Mouse (Mus musculus): ENCODE data around the gene Iqgap1.

The Iqgap1 gene

DNA sequence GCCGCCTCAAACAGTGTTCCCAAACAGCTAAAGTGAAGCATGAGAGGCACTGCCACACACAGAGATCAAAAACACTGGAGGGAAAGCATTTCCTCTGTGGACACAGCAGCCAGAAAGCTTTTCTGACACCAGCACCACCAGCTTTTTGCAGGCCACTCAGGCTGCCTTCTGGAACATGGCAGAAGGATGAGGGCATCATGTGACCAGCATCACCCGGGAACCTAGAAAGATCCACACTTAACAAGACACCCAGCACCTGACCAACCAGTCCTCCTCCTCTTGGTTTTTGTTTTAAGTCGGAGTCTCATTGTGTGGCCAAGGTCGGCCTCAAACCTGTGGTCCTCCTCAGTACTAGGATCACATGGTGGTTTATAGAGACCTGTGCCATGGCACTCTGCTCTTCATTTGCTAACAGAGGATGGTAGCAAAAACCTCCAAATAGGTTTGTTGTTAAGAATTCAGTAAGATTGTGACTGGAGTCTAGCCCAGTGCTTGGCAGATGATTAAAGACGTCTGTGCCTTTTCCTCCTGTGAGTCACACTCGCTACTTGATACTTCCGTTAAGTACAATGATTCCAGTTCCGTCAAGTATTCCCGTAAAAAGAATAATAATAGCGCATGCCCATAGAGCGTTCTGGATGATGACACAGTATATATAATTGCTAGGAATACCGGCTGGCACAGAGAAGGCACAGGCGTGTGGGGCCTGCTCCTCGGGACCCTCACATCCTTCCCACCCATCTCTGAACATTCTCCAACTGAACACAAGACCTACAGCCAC lies 51.8 kb downstream of the Iqgap1 start:
- ChIA-PET CTCF (interaction anchor here in 1 of 4 experiments (0.7 kb wide), 1 partner anchor 681 kb away, joined by 9 read pairs; the partner anchor contains the start of gene Cpeb1), POLR2A (interaction anchor here in 3 of 4 experiments (0.6 to 14.0 kb wide), 24 partner anchors 7 to 1468 kb away, joined by 3 to 177 read pairs (median 4); partner anchors contain the start of genes Iqgap1 (in 1 of the 3) and Zfp710 (in 1 of the 3))

DNA sequence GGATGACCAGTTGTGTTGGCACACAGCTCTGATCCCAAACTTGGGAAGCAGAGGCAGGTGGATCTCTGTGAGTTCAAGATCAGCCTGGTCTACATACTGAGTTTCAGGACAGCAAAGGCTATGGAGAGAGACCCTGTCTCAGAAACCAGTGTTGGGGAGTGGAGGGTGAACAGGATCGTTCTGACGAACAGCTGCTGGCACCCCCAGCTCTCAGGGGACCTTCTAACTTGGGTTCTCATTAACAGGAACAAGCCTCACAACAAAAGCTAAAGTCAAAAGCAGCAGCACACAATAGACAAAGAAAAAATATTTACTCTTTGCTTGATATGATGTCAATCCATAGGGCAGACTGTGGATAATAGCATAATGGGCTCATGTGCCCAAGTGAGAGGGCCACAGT lies 55.3 kb downstream of the Iqgap1 start:
- ChIA-PET CTCF (interaction anchor here in 3 of 4 experiments (0.5 to 1.0 kb wide), 4 partner anchors 19 to 38 kb away, joined by 3 to 8 read pairs (median 5); no protein-coding TSS in a partner anchor), POLR2A (interaction anchor here in 2 of 4 experiments (0.7 to 2.4 kb wide), 10 partner anchors 10 to 90 kb away, joined by 3 to 17 read pairs (median 3); partner anchors contain the start of gene Zscan2 (in 1 of the 2))

DNA sequence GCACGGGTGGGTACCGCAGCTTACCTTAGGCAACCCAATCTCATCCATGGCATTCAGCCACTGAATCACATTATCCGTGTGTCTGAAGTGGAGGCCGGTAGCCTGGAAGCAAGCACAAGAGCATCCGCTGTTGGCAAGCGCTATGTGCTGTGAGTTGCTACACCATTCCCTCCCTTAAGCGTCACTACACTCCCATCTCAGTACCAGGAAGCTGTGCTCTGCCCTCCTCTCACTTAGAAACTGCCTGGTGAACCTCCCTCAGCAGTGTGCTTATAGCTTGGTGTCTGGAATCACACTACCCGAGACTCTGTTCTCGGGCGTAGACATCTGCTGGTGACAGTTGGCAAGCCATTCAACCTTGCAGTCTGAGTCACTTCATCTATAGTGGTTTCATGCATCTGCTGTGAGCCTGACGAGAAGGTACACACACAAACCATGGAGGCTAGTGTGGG lies 58.9 kb downstream of the Iqgap1 start:
- CTCF ChIA-PET, result interaction anchor here in 2 of 4 experiments (1.0 to 3.6 kb wide), 3 partner anchors 26 to 109 kb away, joined by 4 to 11 read pairs (median 9); no protein-coding TSS in a partner anchor
- POLR2A ChIA-PET, result interaction anchor here in 3 of 4 experiments (0.6 to 6.7 kb wide), 24 partner anchors 9 to 255 kb away, joined by 3 to 57 read pairs (median 4); partner anchors contain the start of genes Iqgap1 (in 1 of the 3) and Sec11a (in 1 of the 3)

DNA sequence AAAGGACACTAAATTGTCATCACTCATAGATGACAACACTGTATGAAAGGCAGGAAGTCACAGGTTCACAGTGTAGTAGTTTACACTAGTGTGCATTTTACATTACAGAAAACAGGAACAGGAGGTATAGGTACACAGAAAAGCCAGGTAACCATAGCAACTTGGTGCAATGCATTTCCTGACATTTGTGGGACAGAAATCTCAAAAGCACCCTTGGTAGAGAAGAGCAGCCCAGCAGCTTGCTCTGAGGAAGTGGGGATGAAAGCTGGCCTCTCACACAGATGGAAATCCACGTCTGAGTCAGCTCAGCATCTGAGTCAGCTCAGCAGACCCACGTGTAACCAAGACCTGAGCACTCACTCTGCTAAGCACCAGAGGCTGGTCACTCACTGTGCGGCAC lies 59.7 kb downstream of the Iqgap1 start:
- CTCF ChIA-PET, result interaction anchor here in 2 of 4 experiments (0.7 to 3.6 kb wide), 3 partner anchors 25 to 380 kb away, joined by 3 to 11 read pairs (median 3); no protein-coding TSS in a partner anchor
- POLR2A ChIA-PET, result interaction anchor here in 3 of 4 experiments (0.9 to 6.7 kb wide), 16 partner anchors 10 to 80 kb away, joined by 3 to 57 read pairs (median 4); partner anchors contain the start of gene Iqgap1 (in 1 of the 3)

DNA sequence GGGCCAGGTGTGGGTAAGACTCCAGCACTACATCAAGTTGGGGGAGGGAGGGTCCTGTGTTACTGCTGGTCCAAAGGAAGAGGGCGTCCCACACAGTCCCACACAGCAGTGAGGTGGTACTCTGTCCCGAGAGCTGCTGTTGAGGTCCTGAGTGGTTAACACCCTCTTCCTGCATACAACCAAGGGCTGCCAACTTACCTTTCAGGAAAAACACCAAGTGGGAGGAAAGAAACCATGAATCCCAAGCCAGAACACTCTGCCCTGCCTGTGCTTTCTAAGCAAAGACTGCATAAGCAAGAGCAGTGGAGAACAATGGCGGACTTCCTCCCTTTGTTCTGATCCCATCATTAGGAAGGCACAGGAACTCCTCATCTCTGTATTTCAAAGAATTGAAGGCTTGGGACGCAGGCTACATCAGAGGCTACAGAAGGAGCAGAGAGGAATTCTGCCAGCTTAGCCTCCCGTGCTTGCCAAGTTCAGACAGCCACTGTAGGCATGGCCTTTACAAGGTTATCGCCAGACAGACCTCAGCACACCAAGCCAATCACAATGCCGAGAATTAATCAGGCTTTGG lies 61.8 kb downstream of the Iqgap1 start:
- CTCF ChIA-PET, result interaction anchor here in 2 of 4 experiments (0.6 to 0.7 kb wide), 2 partner anchors 23 to 727 kb away, joined by 3 read pairs; no protein-coding TSS in a partner anchor
- POLR2A ChIA-PET, result interaction anchor here in 3 of 4 experiments (0.6 to 6.7 kb wide), 20 partner anchors 9 to 82 kb away, joined by 3 to 36 read pairs (median 4); no protein-coding TSS in a partner anchor

DNA sequence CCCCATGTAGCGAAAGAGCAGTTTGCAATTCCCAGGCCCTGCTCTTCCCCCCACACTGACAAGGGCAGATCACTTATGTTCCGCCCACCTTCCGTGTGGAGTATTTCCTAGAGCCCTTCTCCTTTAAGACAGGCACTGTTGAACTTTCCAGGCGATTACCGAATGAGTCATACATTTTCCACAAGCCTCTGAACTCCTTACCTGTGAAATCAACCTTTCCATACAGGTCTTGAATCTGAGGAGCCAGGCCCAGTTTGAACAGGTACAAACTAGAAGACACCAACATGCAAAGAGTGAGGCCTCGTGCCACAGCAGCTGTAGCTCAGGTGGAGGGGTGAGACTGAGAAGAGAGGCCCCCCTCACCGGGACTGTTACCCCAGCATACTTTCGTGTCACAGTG lies 63.5 kb downstream of the Iqgap1 start:
- ChIA-PET CTCF (no interaction called here), POLR2A (interaction anchor here in 2 of 4 experiments (0.6 to 1.9 kb wide), 11 partner anchors 9 to 449 kb away, joined by 3 to 11 read pairs (median 4); no protein-coding TSS in a partner anchor)

DNA sequence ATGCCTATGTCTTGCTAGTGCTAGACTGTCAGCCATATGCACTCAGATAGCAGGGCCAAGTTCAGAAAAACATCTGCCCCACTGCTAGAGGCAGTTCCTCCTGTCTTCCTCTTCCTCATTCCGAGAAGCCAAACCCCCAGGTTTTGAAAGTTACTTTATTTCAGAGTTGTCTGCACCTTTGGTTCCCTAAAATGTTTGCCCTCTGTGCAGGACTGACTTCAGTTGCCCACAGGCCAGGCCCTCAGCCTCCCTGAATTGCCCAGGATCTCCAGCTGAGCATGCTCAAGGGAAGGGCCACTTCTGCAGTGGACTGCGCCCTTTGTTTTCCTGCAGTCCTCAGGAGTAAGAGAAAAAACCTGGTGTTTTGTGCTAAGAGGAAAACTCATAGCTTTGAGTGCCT lies 71.7 kb downstream of the Iqgap1 start:
- CTCF ChIA-PET, result no interaction called here

DNA sequence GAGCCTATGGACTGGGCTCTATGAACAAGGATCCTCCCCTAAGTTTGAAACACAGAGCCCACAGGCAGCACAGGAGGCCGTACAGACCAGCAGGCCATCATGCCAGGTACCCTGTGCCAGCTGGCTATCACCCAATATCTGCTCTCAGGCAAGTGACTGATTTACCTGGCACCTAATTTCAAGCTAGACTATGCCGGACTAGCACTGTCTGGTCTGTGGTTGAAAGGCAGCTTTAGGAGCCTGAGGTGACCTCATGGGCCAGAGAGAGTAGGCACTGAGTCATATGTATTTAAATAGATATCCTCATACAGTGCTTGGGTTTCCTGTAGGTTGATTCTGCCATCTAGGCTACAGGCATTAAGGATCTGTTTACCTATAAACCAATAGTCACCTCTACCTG lies 72.2 kb downstream of the Iqgap1 start:
- ChIA-PET CTCF (no interaction called here), POLR2A (interaction anchor here in 2 of 4 experiments (0.6 to 5.0 kb wide), 7 partner anchors 8 to 27 kb away, joined by 3 to 22 read pairs (median 3); no protein-coding TSS in a partner anchor)

More for the DNA sequence above, 71.7 kb downstream of the Iqgap1 start:
- POLR2A ChIA-PET, result interaction anchor here in 3 of 4 experiments (0.6 to 5.0 kb wide), 7 partner anchors 8 to 158 kb away, joined by 3 to 22 read pairs (median 3); no protein-coding TSS in a partner anchor

DNA sequence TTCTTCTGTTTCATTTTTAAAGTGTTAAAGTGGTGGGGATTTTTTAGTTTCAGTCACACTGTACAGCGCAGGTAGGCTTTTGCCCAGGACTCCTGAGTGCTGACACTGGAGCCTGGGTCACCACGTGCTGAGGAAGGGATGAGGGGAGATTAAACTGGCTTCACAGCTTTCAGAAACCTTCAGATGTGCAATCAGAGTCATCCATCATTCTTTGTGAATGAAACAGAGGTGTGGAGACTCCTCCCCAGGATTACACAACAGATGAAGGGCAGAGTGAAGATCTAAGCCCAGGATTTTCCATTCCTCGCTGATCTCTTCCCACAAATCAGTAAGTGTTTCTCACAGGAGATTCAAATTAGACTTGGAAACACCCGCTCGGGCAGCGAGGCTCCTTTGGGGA lies 76.2 kb downstream of the Iqgap1 start:
- ChIA-PET POLR2A (interaction anchor here in 2 of 4 experiments (0.6 to 8.8 kb wide), 8 partner anchors 13 to 613 kb away, joined by 3 to 161 read pairs (median 4); no protein-coding TSS in a partner anchor), CTCF (interaction anchor here in 1 of 4 experiments (1.2 to 1.8 kb wide), 2 partner anchors 9 to 49 kb away, joined by 5 to 8 read pairs; no protein-coding TSS in a partner anchor)

DNA sequence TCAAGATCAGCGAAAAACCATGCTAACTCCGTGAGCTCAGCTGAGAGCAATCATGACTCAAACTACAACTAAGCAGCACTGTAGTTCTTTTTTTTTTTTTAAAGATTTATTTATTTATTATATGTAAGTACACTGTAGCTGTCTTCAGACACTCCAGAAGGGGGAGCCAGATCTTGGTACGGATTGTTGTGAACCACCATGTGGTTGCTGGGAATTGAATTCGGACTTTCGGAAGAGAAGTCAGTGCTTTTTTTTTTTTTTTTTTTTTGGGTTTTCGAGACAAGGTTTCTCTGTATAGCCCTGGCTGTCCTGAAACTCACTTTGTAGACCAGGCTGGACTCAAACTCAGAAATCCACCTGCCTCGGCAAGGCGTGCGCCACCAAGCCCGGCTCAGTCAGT lies 76.7 kb downstream of the Iqgap1 start:
- ChIA-PET POLR2A (interaction anchor here (0.6 to 8.8 kb wide), 12 partner anchors 8 to 140 kb away, joined by 3 to 216 read pairs (median 4); no protein-coding TSS in a partner anchor), CTCF (interaction anchor here in 3 of 4 experiments (0.7 to 2.9 kb wide), 11 partner anchors 9 to 310 kb away, joined by 3 to 8 read pairs (median 5); no protein-coding TSS in a partner anchor)

DNA sequence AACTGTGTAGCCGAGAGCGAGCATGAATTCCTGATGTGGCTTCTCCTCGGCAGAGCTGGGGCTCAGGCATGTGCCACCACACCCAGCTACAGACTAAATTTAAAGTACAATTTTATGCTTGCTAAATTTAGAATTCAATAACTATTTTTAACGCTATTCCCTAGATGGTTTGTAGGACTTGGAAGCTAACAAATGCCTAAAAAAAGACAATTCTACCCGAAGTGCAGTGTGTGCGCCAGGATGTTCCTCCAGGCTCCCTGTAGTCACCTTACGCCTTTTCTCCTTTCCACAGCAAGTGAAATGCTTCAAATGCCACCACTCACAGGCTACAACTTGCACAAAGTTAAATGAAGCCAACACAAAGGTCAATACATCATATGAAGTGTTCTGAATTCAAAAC lies 78.4 kb downstream of the Iqgap1 start:
- POLR2A ChIA-PET, result interaction anchor here in 3 of 4 experiments (0.8 to 8.8 kb wide), 26 partner anchors 8 to 465 kb away, joined by 3 to 216 read pairs (median 18); partner anchors contain the start of genes Zscan2 (in 2 of the 3) and Iqgap1 (in 1 of the 3)
- CTCF ChIA-PET, result interaction anchor here in 2 of 4 experiments (1.4 to 2.9 kb wide), 5 partner anchors 17 to 595 kb away, joined by 3 to 7 read pairs (median 6); no protein-coding TSS in a partner anchor

DNA sequence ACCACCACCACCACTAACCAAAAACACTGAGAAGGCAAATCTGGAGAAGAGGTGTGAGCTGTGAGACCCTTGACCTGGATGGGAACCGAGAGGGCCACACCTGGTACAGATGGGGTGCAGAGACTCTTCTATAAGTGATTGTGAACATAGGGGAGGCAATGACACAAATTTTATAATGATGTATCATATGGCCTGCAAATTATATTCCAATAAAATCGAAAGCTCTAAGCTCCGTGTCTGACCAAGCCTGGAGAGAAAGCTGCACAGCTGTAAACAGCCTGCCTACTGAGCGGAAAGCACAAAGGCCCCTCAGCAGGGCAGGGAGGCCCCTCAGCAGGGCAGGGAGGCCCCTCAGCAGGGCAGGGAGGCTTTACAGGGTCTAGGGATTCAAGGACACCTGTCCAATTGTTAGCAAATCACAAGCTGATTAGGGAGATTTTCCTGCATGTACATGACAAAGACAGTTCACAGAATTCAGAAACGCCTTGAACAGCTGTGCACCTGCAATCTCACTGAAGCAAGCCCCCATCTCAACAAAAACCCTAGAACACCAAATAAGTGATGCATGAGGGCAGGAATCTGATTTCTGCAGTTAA lies 79.5 kb downstream of the Iqgap1 start:
- ChIA-PET CTCF (interaction anchor here in 3 of 4 experiments (0.5 to 2.9 kb wide), 19 partner anchors 14 to 1144 kb away, joined by 3 to 9 read pairs (median 4); partner anchors contain the start of gene Iqgap1 (in 1 of the 3)), POLR2A (interaction anchor here (0.6 to 8.8 kb wide), 102 partner anchors 7 to 631 kb away, joined by 3 to 216 read pairs (median 5); partner anchors contain the start of genes Blm (in 2 of the 4), Iqgap1 (in 2 of the 4), Sec11a (in 2 of the 4) and Cib1 (in 1 of the 4))

DNA sequence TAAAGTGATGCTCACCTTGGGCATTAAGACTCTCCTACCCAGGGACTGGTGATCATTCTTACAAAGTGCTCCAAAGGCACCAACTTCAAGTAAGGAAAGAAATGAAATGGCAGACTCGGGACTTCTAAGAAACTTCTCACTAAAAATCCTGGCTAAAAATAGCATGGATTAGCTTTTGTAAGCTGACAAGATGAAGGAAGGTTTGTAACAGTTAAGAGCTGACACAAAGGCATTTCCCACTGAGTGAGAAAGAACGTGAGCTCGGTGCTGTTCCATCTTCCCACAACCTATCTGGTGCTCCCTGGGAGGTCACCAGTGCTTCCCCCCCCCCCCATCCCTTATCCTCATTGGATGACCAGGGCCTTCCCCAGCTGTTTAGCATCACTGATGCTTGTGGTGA lies 80.0 kb downstream of the Iqgap1 start:
- CTCF ChIA-PET, result interaction anchor here in 3 of 4 experiments (0.6 to 2.2 kb wide), 24 partner anchors 10 to 1143 kb away, joined by 3 to 9 read pairs (median 4); partner anchors contain the start of gene Zscan2 (in 1 of the 3)

DNA sequence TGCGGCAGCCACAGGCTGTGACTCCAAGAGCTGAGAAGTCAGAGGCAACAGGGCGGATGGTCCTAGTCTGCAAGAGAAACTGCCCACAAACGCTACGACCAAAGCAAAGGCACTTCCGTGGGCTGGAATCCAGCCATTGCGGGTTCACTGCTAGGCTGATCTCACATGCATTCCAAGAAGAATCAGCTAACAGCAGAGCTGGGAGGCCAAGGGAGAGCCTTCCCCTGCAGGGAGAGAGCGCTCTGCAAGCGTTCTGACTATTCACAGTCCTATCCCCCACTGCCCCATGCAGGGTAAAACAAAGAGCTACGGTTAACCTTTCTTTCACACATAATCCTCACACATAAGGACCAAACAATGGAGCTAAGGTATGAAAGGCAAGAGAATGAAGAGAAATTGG lies 80.5 kb downstream of the Iqgap1 start:
- ChIA-PET POLR2A (interaction anchor here (0.5 to 8.8 kb wide), 88 partner anchors 8 to 630 kb away, joined by 3 to 216 read pairs (median 5); partner anchors contain the start of genes Blm (in 2 of the 4), Iqgap1 (in 2 of the 4), Sec11a (in 2 of the 4) and Hddc3 (in 1 of the 4)), CTCF (interaction anchor here in 3 of 4 experiments (0.7 to 2.2 kb wide), 18 partner anchors 10 to 368 kb away, joined by 3 to 9 read pairs (median 4); partner anchors contain the start of gene Zscan2 (in 1 of the 3))

More for the DNA sequence above, 80.0 kb downstream of the Iqgap1 start:
- POLR2A ChIA-PET, result interaction anchor here (0.5 to 8.8 kb wide), 105 partner anchors 8 to 630 kb away, joined by 3 to 216 read pairs (median 5); partner anchors contain the start of genes Blm (in 2 of the 4), Iqgap1 (in 2 of the 4), Sec11a (in 2 of the 4) and Cib1 (in 1 of the 4)

DNA sequence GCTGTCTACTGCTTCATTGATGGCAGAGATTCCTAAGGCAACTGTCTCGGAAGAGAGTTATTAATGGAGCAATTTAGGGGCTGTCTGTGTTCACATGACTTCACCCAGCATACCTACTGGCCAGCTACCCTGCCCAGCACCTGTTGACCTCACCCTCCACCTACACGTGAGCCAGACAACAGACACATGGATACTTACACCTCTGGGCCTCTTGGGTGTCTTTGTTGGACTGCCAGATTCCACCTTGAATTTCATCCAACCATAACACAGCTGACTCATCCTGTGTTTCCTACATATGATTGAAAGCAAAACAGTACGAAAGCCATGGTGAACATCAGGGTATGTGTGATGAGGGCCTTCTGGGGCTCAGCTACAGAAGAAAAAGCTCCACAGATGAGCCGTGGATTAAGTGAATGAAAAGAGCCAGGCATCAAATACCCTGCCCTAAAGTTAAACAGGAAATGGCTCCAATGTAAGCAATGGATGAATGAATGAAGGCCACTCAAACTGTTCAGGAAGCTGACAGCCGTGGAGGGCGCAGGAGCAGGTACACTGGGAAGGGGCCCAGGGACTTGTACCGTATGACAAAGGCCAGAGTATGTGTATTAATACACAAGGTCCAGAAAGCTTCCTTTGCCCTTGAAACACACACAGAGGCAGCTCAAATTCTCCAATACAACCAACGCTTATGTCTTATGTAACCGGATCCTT lies 81.7 kb downstream of the Iqgap1 start:
- ChIA-PET CTCF (interaction anchor here in 2 of 4 experiments (0.7 to 1.9 kb wide), 4 partner anchors 14 to 113 kb away, joined by 3 to 6 read pairs (median 4); no protein-coding TSS in a partner anchor), POLR2A (interaction anchor here (0.6 to 8.8 kb wide), 26 partner anchors 9 to 543 kb away, joined by 3 to 216 read pairs (median 8); partner anchors contain the start of genes Blm (in 2 of the 4) and Iqgap1 (in 1 of the 4))

DNA sequence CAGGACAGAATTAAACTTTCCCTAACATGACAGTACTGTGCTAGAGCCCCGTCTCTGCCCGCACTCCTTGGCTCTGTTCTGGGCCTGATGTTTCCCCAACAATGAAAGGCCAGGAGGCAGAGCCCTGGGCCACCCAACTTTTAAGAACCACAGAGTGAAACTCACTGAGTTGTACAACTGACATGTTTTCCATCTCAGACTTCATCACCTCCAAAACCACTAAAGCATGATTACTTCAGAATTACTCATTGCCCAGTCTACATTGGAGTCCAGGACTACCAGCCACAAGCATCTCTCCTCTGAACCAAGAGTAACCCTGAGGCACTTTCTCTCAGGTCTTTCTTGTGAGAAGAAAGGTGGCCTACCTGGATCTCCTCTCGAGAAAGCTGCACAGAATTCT lies 83.1 kb downstream of the Iqgap1 start:
- POLR2A ChIA-PET, result interaction anchor here in 2 of 4 experiments (1.4 to 8.8 kb wide), 6 partner anchors 14 to 105 kb away, joined by 4 to 216 read pairs (median 134); no protein-coding TSS in a partner anchor

More for the DNA sequence above, 83.1 kb downstream of the Iqgap1 start:
- CTCF ChIA-PET, result no interaction called here
